Mouse (Mus musculus) lung, postnatal 0 days (tissue): ENCODE results near the gene Gm43191.

Experiments
- CTCF ChIP-seq: IDR thresholded peaks from 2 replicates; pipeline ENCODE4 v1.5.1; 2016; ENCODE audit warnings: antibody characterized with exemption, mild to moderate bottlenecking
- EP300 ChIP-seq: IDR thresholded peaks from 2 replicates; pipeline ENCODE4 v1.6.1; 2016; ENCODE audit warnings: antibody characterized with exemption, mild to moderate bottlenecking, control low read depth

DNA sequence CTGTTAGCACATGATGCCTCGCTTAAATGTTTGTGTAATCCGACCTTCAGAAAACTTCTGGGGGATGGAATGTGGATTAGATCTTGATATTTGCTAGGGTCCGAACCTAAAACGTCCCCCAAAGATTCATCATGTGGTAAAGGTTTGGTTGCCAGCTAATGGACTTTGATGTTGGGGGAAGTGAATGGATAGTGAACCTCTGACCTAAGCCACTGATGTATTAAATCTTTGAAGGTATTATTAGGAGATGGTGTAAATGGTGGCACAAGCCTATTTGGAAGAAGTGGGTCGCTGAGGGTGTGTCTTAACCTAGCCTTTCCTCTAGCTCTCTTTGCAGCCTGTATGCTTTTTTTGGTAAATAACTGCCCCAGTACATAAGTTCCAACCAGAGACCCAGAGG, 32.0 kb upstream of the Gm43191 start:
- TF ChIP-seq CTCF (no peak), EP300 (no peak)
